Mouse (Mus musculus) midbrain, embryonic 16.5 days (tissue): Measurements from ENCODE around the gene Cpn2. TPM values are rescaled to one million over a fixed set of nuclear protein-coding genes. Genes with fewer than 3 reads are reported as not detected.

Experiments used
- ATAC-seq: fragments of 200-750 bp; cut with Nextera tagmentation; 2 replicates; pipeline ENCODE4 v1.8.0; 2017; ENCODE audit warnings: moderate TSS enrichment
- H3K27ac ChIP-seq: fragments of 300-500 bp; sonication (generic); 2 replicates; pipeline ENCODE4 v1.5.1; 2014; ENCODE audit warnings: mild to moderate bottlenecking, low read length, mixed read lengths
- H3K27me3 ChIP-seq: fragments of 300-500 bp; sonication (generic); 2 replicates; pipeline ENCODE4 v1.6.1; 2014; ENCODE audit warnings: low read depth, low read length, mixed read lengths; ENCODE audit not compliant: control insufficient read depth, insufficient read depth
- H3K36me3 ChIP-seq: fragments of 300-500 bp; sonication (generic); 2 replicates; pipeline ENCODE4 v1.6.1; 2014; ENCODE audit warnings: mild to moderate bottlenecking, low read length, moderate library complexity, mixed read lengths; ENCODE audit not compliant: control insufficient read depth, insufficient read depth
- H3K4me1 ChIP-seq: fragments of 300-500 bp; sonication (generic); 2 replicates; pipeline ENCODE4 v1.6.1; 2014; ENCODE audit warnings: mild to moderate bottlenecking, low read length, mixed read lengths; ENCODE audit not compliant: control insufficient read depth, insufficient read depth
- H3K4me2 ChIP-seq: fragments of 300-500 bp; sonication (generic); 2 replicates; pipeline ENCODE4 v1.6.1; 2014; ENCODE audit warnings: mild to moderate bottlenecking, low read length, mixed read lengths
- H3K4me3 ChIP-seq: fragments of 300-500 bp; sonication (generic); 2 replicates; pipeline ENCODE4 v1.5.1; 2014; ENCODE audit warnings: low read depth, mild to moderate bottlenecking, low read length, moderate library complexity, mixed read lengths
- H3K9ac ChIP-seq: fragments of 300-500 bp; sonication (generic); 2 replicates; pipeline ENCODE4 v1.6.1; 2014; ENCODE audit warnings: low read depth, low read length, mixed read lengths
- H3K9me3 ChIP-seq: fragments of 300-500 bp; sonication (generic); replicated peaks from 2 replicates; pipeline ENCODE4 v1.6.1; 2014; ENCODE audit warnings: mild to moderate bottlenecking, low read length, mixed read lengths; ENCODE audit not compliant: control insufficient read depth, poor library complexity, severe bottlenecking
- WGBS: fragments of 180-500 bp; shearing (Covaris S2); extraction: QIAGEN DNeasy Blood & Tissue Kit; methylation state at CpG from one replicate; pipeline ENCODE4 v1.1.7; 2014; 5-methylcytosine and 5-hydroxymethylcytosine counted together
- polyA plus RNA-seq: library from polyadenylated mRNA; unstranded; fragments of >200 nt; fragmentation: Nextera tagmentation; extraction: Ambion mirVana; gene quantifications from 2 replicates; pipeline ENCODE4 v1.2.1, GENCODE M21; 2015

Gene Cpn2
- polyA plus RNA-seq, 1 experiment from 2014 or later, result not detected

DNA sequence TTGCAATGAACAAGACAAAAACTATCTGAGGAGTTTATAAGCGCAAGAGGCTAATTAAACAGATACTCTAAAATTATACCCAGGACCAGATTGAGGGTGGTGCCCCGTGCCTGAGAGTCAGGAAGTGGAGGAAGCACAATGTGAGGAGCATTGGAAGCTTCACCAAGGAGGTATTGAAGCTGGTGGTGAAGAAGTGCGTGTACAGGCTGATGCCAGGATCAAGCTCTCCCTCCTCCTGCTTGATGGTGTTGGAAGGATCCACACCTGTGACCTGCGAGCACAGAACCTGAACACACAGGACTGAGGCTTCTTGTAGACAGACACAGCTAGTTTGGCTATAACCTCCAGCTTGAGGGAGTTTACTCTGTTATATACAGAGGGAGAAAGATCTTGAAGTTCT is 38.8 kb upstream of the Cpn2 start:
- H3K4me1 ChIP-seq, result peaks cover 18% of the 10 kb centered on the region
- no peak overlapping the region for H3K9ac ChIP-seq
- H3K4me3 ChIP-seq, result no peak overlapping the region
- 88% methylated on average over 4 of the region's 4 CpGs for WGBS
- no peak for ATAC-seq
- H3K36me3 ChIP-seq, result no peaks in the 10 kb centered on the region
- H3K27me3 ChIP-seq, result peaks cover 24% of the 10 kb centered on the region
- H3K9me3 ChIP-seq, result no peaks in the 10 kb centered on the region
- no peak overlapping the region for H3K27ac ChIP-seq
- no peak overlapping the region for H3K4me2 ChIP-seq

- no peak overlapping the region for H3K9ac ChIP-seq
- H3K4me2 ChIP-seq, result no peak overlapping the region
- ATAC-seq, result no peak
- H3K4me3 ChIP-seq, result no peak overlapping the region
- peaks cover 8% of the 10 kb centered on the region for H3K4me1 ChIP-seq
- peaks cover 14% of the 10 kb centered on the region for H3K27me3 ChIP-seq
- WGBS, result 79% methylated on average over 5 of the region's 5 CpGs
- H3K9me3 ChIP-seq, result no peaks in the 10 kb centered on the region
- H3K36me3 ChIP-seq, result no peaks in the 10 kb centered on the region
- no peak overlapping the region for H3K27ac ChIP-seq
Measured at GRCm38 (mm10) chr16:30304236-30304635, 36.9 kb upstream of the Cpn2 start.

- H3K4me1 ChIP-seq, result peaks cover 4% of the 10 kb centered on the region; the same call in 1 of the 2 replicates
- H3K27me3 ChIP-seq, result peaks cover 13% of the 10 kb centered on the region
- H3K9me3 ChIP-seq, result no peaks in the 10 kb centered on the region
- H3K4me2 ChIP-seq, result no peak overlapping the region
- H3K4me3 ChIP-seq, result no peak overlapping the region
- ATAC-seq, result no peak
- no peak overlapping the region for H3K9ac ChIP-seq
- no peak overlapping the region for H3K27ac ChIP-seq
- 87% methylated on average over 2 of the region's 2 CpGs for WGBS
- H3K36me3 ChIP-seq, result no peaks in the 10 kb centered on the region
Measured at GRCm38 (mm10) chr16:30303411-30303810, 36.1 kb upstream of the Cpn2 start.

DNA sequence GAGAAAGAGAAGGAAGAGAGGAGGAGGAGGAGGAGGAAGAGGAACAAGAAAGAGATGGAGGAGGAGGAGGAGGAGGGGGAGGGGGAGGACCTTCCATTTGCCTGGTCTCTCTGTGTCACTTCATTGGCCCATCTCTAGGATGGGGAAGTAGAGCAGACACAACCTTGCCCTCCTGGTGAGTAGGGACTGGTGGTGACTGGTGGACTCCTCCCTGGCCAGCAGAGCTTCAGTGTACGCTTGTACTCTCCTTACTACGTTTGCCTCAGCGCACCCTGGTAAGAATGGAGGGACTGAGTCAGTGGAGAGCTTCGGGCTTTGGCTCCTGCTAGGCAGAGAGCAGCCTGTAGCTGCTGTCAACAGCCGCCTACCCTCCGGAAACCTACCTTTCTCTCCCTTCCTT is 35.4 kb upstream of the Cpn2 start:
- Histone ChIP-seq H3K4me1 (no peaks in the 10 kb centered on the region), H3K4me3 (no peak overlapping the region), H3K27ac (no peak overlapping the region), H3K4me2 (no peak overlapping the region), H3K9me3 (no peaks in the 10 kb centered on the region), H3K9ac (no peak overlapping the region), H3K27me3 (peaks cover 6% of the 10 kb centered on the region), H3K36me3 (no peaks in the 10 kb centered on the region)
- 90% methylated on average over 6 of the region's 6 CpGs for WGBS
- no peak for ATAC-seq

DNA sequence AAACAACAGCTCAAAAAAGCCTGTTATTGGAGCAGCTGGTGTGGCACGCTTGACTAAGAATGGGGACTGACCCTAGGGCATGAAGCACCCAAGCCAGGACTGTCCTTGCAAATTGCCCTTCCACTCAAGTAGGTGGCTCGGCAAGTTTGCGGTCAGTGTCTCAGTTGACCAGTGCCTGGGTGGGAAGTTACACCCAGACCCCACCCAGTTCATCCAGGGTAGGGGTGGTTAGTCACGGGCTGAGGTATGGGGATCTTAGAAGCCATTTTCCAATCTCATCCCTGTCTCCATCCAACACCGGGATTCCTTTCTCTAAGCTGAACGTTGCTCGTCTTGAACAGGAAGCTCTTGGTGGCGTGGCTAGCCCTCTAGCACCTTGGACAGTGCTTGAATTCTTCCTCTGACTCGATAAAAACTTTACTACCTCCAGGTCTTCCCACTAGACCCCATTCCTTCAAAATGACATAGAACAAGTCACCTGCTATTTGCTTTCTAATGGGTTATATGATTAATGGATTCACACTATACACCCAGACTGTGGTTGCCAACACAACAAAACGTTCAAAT is 32.5 kb upstream of the Cpn2 start:
- no peak overlapping the region for H3K4me3 ChIP-seq
- WGBS, result 79% methylated on average over 10 of the region's 10 CpGs
- ATAC-seq, result no peak
- H3K27me3 ChIP-seq, result no peaks in the 10 kb centered on the region
- no peaks in the 10 kb centered on the region for H3K9me3 ChIP-seq
- no peaks in the 10 kb centered on the region for H3K36me3 ChIP-seq
- H3K9ac ChIP-seq, result no peak overlapping the region
- H3K27ac ChIP-seq, result no peak overlapping the region
- H3K4me2 ChIP-seq, result no peak overlapping the region
- no peaks in the 10 kb centered on the region for H3K4me1 ChIP-seq

- Histone ChIP-seq H3K4me3 (no peak overlapping the region), H3K4me1 (no peaks in the 10 kb centered on the region), H3K9me3 (no peaks in the 10 kb centered on the region), H3K36me3 (no peaks in the 10 kb centered on the region), H3K9ac (no peak overlapping the region), H3K4me2 (no peak overlapping the region), H3K27me3 (no peaks in the 10 kb centered on the region), H3K27ac (no peak overlapping the region)
- WGBS, result 94% methylated on average over 7 of the region's 7 CpGs
- ATAC-seq, result no peak
Measured at GRCm38 (mm10) chr16:30297450-30297849, 30.2 kb upstream of the Cpn2 start.

GRCm38 (mm10) chr16:30296601-30297275 is 29.4 kb upstream of the Cpn2 start:
- Histone ChIP-seq H3K4me1 (no peaks in the 10 kb centered on the region), H3K9ac (no peak overlapping the region), H3K27me3 (no peaks in the 10 kb centered on the region), H3K4me2 (no peak overlapping the region), H3K27ac (no peak overlapping the region), H3K36me3 (no peaks in the 10 kb centered on the region), H3K9me3 (no peaks in the 10 kb centered on the region), H3K4me3 (no peak overlapping the region)
- ATAC-seq, result no peak
- WGBS, result 88% methylated on average over 11 of the region's 11 CpGs

GRCm38 (mm10) chr16:30295106-30295505 is 27.8 kb upstream of the Cpn2 start:
- H3K36me3 ChIP-seq, result no peaks in the 10 kb centered on the region
- H3K9me3 ChIP-seq, result no peaks in the 10 kb centered on the region
- no peaks in the 10 kb centered on the region for H3K4me1 ChIP-seq
- no peak for ATAC-seq
- no peaks in the 10 kb centered on the region for H3K27me3 ChIP-seq
- no peak overlapping the region for H3K27ac ChIP-seq
- H3K4me3 ChIP-seq, result no peak overlapping the region
- H3K9ac ChIP-seq, result no peak overlapping the region
- WGBS, result 89% methylated on average over 7 of the region's 7 CpGs
- no peak overlapping the region for H3K4me2 ChIP-seq

- whole genome bisulfite sequencing, result 87% methylated on average over 6 of the region's 6 CpGs
- H3K4me2 ChIP-seq, result no peak overlapping the region
Measured at GRCm38 (mm10) chr16:30290436-30290835, 23.1 kb upstream of the Cpn2 start.

More at GRCm38 (mm10) chr16:30290436-30290835, 23.1 kb upstream of the Cpn2 start:
- no peak for ATAC-seq
- no peak overlapping the region for H3K4me3 ChIP-seq
- H3K27me3 ChIP-seq, result no peaks in the 10 kb centered on the region
- no peaks in the 10 kb centered on the region for H3K9me3 ChIP-seq
- H3K36me3 ChIP-seq, result no peaks in the 10 kb centered on the region
- no peak overlapping the region for H3K27ac ChIP-seq
- H3K9ac ChIP-seq, result no peak overlapping the region
- no peaks in the 10 kb centered on the region for H3K4me1 ChIP-seq
